Mouse (Mus musculus): ENCODE measurements around the gene Prpf19. TPM values are rescaled to one million over a fixed set of nuclear protein-coding genes. Genes with fewer than 3 reads are reported as not detected.
A peak's percentile ranks its signal among the peaks of the same experiment; 100 is the strongest.

The Prpf19 gene
- total RNA-seq, 2 experiments from 2014 or later: 207 to 211 TPM

- no peak for DNase-seq (ENCODE audit: low spot score in 2 of 2)
Measured at GRCm38 (mm10) chr19:10892201-10892600, 2.8 kb upstream of the Prpf19 start.

DNA sequence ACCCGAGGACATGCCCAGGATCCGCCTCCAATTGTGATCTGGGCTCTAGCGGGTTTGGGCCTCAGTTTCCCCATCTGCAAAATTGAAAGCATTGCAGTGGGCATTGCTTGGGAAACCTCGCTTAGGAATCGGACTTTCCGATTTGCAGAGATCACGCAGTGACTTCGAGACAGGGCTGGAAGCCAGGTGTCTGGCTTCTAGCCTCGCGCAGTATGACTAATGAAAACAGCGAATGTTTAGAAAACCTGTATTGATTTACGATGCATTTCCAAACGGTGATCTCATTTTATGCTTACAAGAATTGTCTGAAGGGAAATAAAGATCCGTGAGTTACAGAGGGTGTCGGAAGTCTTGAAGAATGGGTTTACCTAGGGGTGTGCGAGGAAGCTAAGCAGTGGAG, 677 bp downstream of the Prpf19 start:
- no peak for DNase-seq (ENCODE audit: low spot score in 2 of 2)

DNA sequence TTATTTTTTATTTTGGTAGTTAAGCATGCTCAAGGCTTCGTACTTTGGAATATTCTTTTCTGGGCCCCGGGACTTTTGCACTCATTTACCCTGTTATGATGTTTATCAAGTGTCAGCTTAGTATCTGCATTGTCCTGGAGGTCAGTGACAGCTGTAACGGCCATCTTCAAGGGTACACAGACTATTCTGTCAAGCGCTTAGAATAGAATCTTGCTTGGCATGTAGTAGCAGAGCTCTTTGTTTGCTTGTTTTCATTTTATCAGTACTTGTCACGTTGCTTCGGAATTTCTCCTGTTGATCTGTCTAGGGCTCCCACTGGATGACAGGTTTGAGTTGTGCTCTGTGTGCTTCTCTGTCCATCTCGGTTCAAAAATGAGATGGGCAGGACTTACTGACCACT, 1.8 kb downstream of the Prpf19 start:
- DNase-seq (ENCODE audit: low spot score in 2 of 2): no peak

DNA sequence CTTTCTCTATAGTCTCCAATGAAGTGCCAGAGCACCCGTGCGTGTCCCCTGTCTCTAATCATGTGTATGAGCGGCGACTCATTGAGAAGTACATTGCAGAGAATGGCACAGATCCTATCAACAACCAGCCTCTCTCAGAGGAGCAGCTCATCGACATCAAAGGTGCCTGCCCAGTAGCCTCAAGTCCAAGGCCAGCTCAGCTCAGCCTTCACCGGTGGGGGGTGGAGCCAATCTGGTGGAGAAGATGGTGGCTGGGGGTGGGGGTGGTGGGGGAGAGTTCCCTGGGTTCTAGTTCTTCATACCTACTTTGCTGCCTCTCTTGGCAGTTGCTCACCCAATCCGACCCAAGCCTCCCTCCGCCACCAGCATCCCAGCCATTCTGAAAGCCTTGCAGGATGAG, 2.5 kb downstream of the Prpf19 start:
- DNase-seq (ENCODE audit: low spot score in 2 of 2): no peak

GRCm38 (mm10) chr19:10900315-10900714, 5.3 kb downstream of the Prpf19 start:
- DNase-seq (ENCODE audit: low spot score in 2 of 2): no peak

GRCm38 (mm10) chr19:10901046-10901445, 6.0 kb downstream of the Prpf19 start:
- DNase-seq (ENCODE audit: low spot score in 2 of 2): no peak

GRCm38 (mm10) chr19:10904512-10904911, 9.5 kb downstream of the Prpf19 start:
- DNase-seq (ENCODE audit: low spot score in 2 of 2): no peak

GRCm38 (mm10) chr19:10904927-10905727, 10.1 kb downstream of the Prpf19 start:
- DNase-seq (ENCODE audit: low spot score in 2 of 2): peak; percentile 42 to 60

- DNase-seq (ENCODE audit: low spot score in 2 of 2): no peak
Measured at GRCm38 (mm10) chr19:10905728-10906000, 10.6 kb downstream of the Prpf19 start.

DNA sequence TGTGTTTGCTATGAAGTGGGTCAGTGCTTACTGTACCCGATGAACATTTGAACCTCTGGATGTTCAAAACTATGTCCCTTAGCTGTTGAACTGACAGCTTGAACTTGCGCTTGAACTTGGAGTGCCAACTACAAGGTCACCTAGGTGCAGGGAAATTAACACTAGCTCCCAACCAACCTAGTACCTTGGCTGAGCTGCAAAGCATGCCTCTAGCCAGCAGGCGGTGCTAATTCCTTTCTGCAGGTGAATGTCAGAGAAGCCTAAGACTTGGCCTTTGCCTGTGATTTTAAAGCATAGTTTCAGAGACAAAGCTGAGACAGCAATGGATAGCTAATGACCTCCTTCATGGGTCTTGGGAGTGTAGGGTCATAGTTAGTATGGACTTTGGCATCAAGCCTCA, 12.9 kb downstream of the Prpf19 start:
- DNase-seq (ENCODE audit: low spot score in 2 of 2): peak; percentile 48 to 59

GRCm38 (mm10) chr19:10909087-10909721, 14.2 kb downstream of the Prpf19 start:
- DNase-seq (ENCODE audit: low spot score in 2 of 2): no peak

- no peak for DNase-seq (ENCODE audit: low spot score in 2 of 2)
Measured at GRCm38 (mm10) chr19:10914291-10914690, 19.3 kb downstream of the Prpf19 start.

DNA sequence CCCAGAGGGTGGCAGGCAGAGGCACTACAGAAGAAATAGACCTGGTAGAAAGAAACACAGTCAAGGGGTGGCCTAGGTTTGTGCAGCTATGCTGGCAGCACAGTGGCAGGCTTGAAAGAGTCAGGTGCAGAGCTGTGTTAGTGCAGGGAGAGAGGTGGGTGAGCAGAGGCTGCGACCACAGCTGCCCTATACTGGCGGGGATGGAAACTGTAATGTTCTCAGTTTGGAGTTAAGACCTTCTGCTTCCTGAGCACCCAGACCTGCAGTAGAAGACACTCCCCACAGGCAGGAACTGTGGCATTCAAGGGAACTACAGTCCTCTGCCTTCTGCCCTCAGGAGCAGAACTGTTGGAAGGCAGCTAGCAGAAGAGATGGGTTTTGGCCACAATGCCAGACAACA, 19.8 kb downstream of the Prpf19 start:
- no peak for DNase-seq (ENCODE audit: low spot score in 2 of 2)

DNA sequence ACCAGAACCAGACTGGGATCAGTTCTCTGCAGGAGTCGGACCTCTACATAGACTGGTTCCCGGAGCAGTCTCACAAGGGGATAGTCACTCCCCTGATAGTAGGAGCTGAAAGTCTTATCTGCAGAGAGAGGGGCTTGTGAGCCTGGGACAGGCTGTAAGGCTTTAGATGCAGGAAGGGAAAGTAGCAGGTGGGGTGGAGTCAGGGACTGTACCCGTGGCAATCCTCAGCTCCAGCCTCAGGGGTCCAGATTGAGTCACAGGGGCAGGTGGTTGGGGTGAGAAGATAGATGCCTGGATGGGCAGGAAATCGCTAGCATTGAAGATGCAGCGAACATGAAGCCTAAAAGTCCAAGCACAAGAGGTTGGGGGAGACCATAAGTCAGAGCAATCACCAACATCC, 21.5 kb downstream of the Prpf19 start:
- no peak for DNase-seq (ENCODE audit: low spot score in 2 of 2)

GRCm38 (mm10) chr19:10918321-10918991, 23.4 kb downstream of the Prpf19 start:
- DNase-seq (ENCODE audit: low spot score in 2 of 2): no peak

GRCm38 (mm10) chr19:10920532-10920931, 25.5 kb downstream of the Prpf19 start, which contains the start of gene Zp1:
Gene Zp1, minus strand, starts transcription at chr19:10920632.
- no peak for DNase-seq (ENCODE audit: low spot score in 2 of 2)

DNA sequence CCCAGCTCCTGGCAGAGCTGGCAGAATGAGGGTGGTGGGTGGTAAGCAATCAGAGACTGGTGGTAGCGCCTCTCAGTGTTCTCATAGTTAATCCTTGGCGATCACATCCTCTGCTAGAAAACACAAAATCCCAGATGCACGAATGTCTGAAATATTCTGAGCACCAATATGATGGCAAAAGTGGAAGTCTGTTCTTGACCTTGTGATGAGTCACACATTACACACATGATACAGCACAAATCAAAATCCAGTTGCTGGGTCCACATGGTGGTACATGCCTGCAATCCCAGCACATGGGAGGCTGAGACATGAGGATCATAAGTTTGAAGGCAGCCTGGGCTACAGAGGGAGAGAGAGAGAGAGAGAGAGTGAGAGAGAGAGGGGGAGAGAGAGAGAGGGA, 26.0 kb downstream of the Prpf19 start:
- DNase-seq (ENCODE audit: low spot score in 2 of 2): no peak

GRCm38 (mm10) chr19:10924220-10924619, 29.2 kb downstream of the Prpf19 start:
- DNase-seq (ENCODE audit: low spot score in 2 of 2): no peak

GRCm38 (mm10) chr19:10926123-10926621, 31.1 kb downstream of the Prpf19 start:
- no peak for DNase-seq (ENCODE audit: low spot score in 2 of 2)

- no peak for DNase-seq (ENCODE audit: low spot score in 2 of 2)
Measured at GRCm38 (mm10) chr19:10926666-10927065, 31.6 kb downstream of the Prpf19 start.

DNA sequence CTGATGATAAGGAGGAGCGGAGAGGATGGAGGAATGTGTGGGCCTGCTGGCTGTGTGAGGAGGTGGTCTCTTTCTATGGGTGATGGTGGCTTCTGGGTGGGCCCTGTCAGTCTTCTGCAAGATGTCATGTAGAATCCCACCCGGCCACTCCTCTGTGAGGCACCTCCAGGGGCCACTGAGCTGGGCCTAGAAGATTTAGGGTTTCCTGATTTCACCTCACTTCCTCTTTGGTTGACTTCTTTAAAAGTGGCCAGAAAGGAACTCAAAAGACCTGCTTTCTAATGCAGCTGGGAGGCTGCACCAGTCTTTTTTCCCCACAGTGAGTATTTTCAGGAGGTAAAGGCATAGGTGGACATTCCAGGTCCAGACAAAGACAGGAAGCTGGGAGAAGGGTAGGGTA, 35.6 kb downstream of the Prpf19 start:
- no peak for DNase-seq (ENCODE audit: low spot score in 2 of 2)

DNA sequence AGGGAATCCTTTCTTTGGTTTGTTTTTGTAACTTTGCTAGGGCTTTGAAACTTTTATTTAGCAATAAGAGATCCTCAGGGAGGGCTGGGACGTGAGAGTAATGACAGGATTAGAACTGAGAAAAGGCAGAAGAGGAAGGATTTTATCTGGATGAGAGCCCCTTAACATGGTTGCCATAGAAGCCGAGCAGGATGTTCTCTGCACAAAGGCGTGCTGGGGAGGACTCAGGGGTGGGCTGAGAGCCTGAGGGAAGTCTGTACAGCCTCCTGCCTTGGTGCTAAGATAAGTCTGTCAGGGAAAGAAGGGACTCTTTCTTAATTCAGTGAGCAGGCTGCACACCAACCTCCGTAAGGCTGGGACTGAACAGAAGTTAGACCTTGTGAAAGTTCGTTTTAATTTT, 40.0 kb downstream of the Prpf19 start:
- no peak for DNase-seq (ENCODE audit: low spot score in 2 of 2)

Data from left cerebral cortex, adult 18-20 months (tissue).